Mouse (Mus musculus): ENCODE results near the gene Gm8765. TPM values are rescaled to one million over a fixed set of nuclear protein-coding genes. Genes with fewer than 3 reads are reported as not detected.
"Not testable (repeated sequence)": the region's sequence is repeated elsewhere in the genome, so short reads cannot be mapped to it uniquely, and the experiment has no call there.

The Gm8765 gene
- total RNA-seq (2021): not detected
- long read RNA-seq, experiment 1: 0 reads
- long read RNA-seq, experiment 2: 0 reads

- not testable (repeated sequence) for DNase-seq
Observed at GRCm38 (mm10) chr13:50698012-50698411, at the start of gene Gm8765. Gene Gm8765 (plus strand): TSS chr13:50698312.

- not testable (repeated sequence) for DNase-seq
Observed at GRCm38 (mm10) chr13:50648771-50649170, 49.3 kb upstream of the Gm8765 start.

GRCm38 (mm10) chr13:50750282-50750681 lies 52.2 kb downstream of the Gm8765 start:
- not testable (repeated sequence) for DNase-seq

- no peak for DNase-seq
Observed at GRCm38 (mm10) chr13:50751732-50752131, 53.6 kb downstream of the Gm8765 start.

- DNase-seq: not testable (repeated sequence)
Observed at GRCm38 (mm10) chr13:50752961-50753360, 54.8 kb downstream of the Gm8765 start.

Small RNA genes lying within 50 kb of the gene (microRNA-seq; reads per million reads assigned to microRNA genes)
- gene Gm23952 (ENCODE audit: borderline replicate concordance in 2 of 2): 0 reads per million in 2 experiments

Other genes starting within 250 kb of the Gm8765 start
- not detected for gene Nutm2, start 231.0 kb upstream of the Gm8765 start, total RNA-seq (2021)
- gene Gm904, start 55.1 kb upstream of the Gm8765 start, total RNA-seq (2021): not detected